Mouse (Mus musculus): ENCODE results near the gene Iqsec3. TPM values are rescaled to one million over a fixed set of nuclear protein-coding genes. Genes with fewer than 3 reads are reported as not detected.

Gene Iqsec3
- 0.39 and 0.51 TPM in 2 replicates for polyA plus RNA-seq (2014; fragmentation: Nextera tagmentation; extraction: Ambion mirVana)

GRCm38 (mm10) chr6:121473093-121473821 is at the start of gene Iqsec3:
Gene Iqsec3 (minus strand): TSS chr6:121473678.
- peak within 1 kb of the TSS; percentile 19; the same call in 1 of the 2 replicates for H3K9ac ChIP-seq (ENCODE audit: low read depth, low read length)
- no peak within 1 kb of the TSS for H3K27ac ChIP-seq (replicated peaks; ENCODE audit: low read depth, low read length)
- peaks cover 31% of the 10 kb centered on the region for H3K27me3 ChIP-seq (replicated peaks; ENCODE audit: control insufficient read depth, insufficient read depth, low read length)
- under 1% methylated on average over 38 of the region's 65 CpGs for WGBS
- DNase-seq (ENCODE audit: low spot score) (peak; percentile 94), ATAC-seq (ENCODE audit: low read depth) (peak; percentile 96)
- peak within 1 kb of the TSS; percentile 77 for H3K4me2 ChIP-seq (ENCODE audit: low read depth, low read length)
- H3K4me3 ChIP-seq (ENCODE audit: low read depth, low read length) = peak within 1 kb of the TSS; percentile 37
- H3K4me1 ChIP-seq (ENCODE audit: control insufficient read depth, insufficient read depth, low read length) = peaks cover 3% of the 10 kb centered on the region; the same call in 1 of the 2 replicates
- H3K36me3 ChIP-seq (ENCODE audit: control insufficient read depth, insufficient read depth, low read length) = no peaks in the 10 kb centered on the region
- no peaks in the 10 kb centered on the region for H3K9me3 ChIP-seq (ENCODE audit: control insufficient read depth, low read length)

GRCm38 (mm10) chr6:121522106-121522705 is 48.7 kb upstream of the Iqsec3 start:
- Histone ChIP-seq H3K27me3 (replicated peaks; ENCODE audit: control insufficient read depth, insufficient read depth, low read length) (no peaks in the 10 kb centered on the region), H3K9ac (ENCODE audit: low read depth, low read length) (no peak overlapping the region), H3K4me2 (ENCODE audit: low read depth, low read length) (no peak overlapping the region), H3K9me3 (ENCODE audit: control insufficient read depth, low read length) (no peaks in the 10 kb centered on the region), H3K36me3 (ENCODE audit: control insufficient read depth, insufficient read depth, low read length) (no peaks in the 10 kb centered on the region), H3K4me1 (ENCODE audit: control insufficient read depth, insufficient read depth, low read length) (no peaks in the 10 kb centered on the region), H3K4me3 (ENCODE audit: low read depth, low read length) (no peak overlapping the region), H3K27ac (replicated peaks; ENCODE audit: low read depth, low read length) (no peak overlapping the region)
- 75% methylated on average over 5 of the region's 5 CpGs for WGBS
- DNase-seq (ENCODE audit: low spot score) (no peak), ATAC-seq (ENCODE audit: low read depth) (no peak)

GRCm38 (mm10) chr6:121521030-121521429 is 47.6 kb upstream of the Iqsec3 start:
- Histone ChIP-seq H3K27me3 (replicated peaks; ENCODE audit: control insufficient read depth, insufficient read depth, low read length) (no peaks in the 10 kb centered on the region), H3K27ac (replicated peaks; ENCODE audit: low read depth, low read length) (no peak overlapping the region), H3K9me3 (ENCODE audit: control insufficient read depth, low read length) (no peaks in the 10 kb centered on the region), H3K4me2 (ENCODE audit: low read depth, low read length) (no peak overlapping the region), H3K9ac (ENCODE audit: low read depth, low read length) (no peak overlapping the region), H3K36me3 (ENCODE audit: control insufficient read depth, insufficient read depth, low read length) (no peaks in the 10 kb centered on the region), H3K4me3 (ENCODE audit: low read depth, low read length) (no peak overlapping the region), H3K4me1 (ENCODE audit: control insufficient read depth, insufficient read depth, low read length) (no peaks in the 10 kb centered on the region)
- WGBS = 67% methylated on average over 3 of the region's 3 CpGs
- DNase-seq (ENCODE audit: low spot score) (no peak), ATAC-seq (ENCODE audit: low read depth) (no peak)

- no peaks in the 10 kb centered on the region for H3K4me1 ChIP-seq (ENCODE audit: control insufficient read depth, insufficient read depth, low read length)
- H3K9me3 ChIP-seq (ENCODE audit: control insufficient read depth, low read length) = no peaks in the 10 kb centered on the region
- no peaks in the 10 kb centered on the region for H3K36me3 ChIP-seq (ENCODE audit: control insufficient read depth, insufficient read depth, low read length)
- ATAC-seq (ENCODE audit: low read depth) = no peak
- no peak overlapping the region for H3K4me3 ChIP-seq (ENCODE audit: low read depth, low read length)
- H3K27me3 ChIP-seq (replicated peaks; ENCODE audit: control insufficient read depth, insufficient read depth, low read length) = no peaks in the 10 kb centered on the region
- no peak overlapping the region for H3K4me2 ChIP-seq (ENCODE audit: low read depth, low read length)
- WGBS = 68% methylated on average over 2 of the region's 2 CpGs
- H3K9ac ChIP-seq (ENCODE audit: low read depth, low read length) = no peak overlapping the region
- DNase-seq (ENCODE audit: low spot score) = no peak
- H3K27ac ChIP-seq (replicated peaks; ENCODE audit: low read depth, low read length) = no peak overlapping the region
These were observed 46.4 kb upstream of the Iqsec3 start for GRCm38 (mm10) chr6:121519896-121520295.

- H3K27ac ChIP-seq (replicated peaks; ENCODE audit: low read depth, low read length) = no peak overlapping the region
- 72% methylated on average over 5 of the region's 5 CpGs for WGBS
- no peaks in the 10 kb centered on the region for H3K9me3 ChIP-seq (ENCODE audit: control insufficient read depth, low read length)
- ATAC-seq (ENCODE audit: low read depth) (no peak), DNase-seq (ENCODE audit: low spot score) (no peak)
- no peaks in the 10 kb centered on the region for H3K36me3 ChIP-seq (ENCODE audit: control insufficient read depth, insufficient read depth, low read length)
- no peak overlapping the region for H3K9ac ChIP-seq (ENCODE audit: low read depth, low read length)
- H3K4me3 ChIP-seq (ENCODE audit: low read depth, low read length) = no peak overlapping the region
- no peaks in the 10 kb centered on the region for H3K4me1 ChIP-seq (ENCODE audit: control insufficient read depth, insufficient read depth, low read length)
- H3K27me3 ChIP-seq (replicated peaks; ENCODE audit: control insufficient read depth, insufficient read depth, low read length) = no peaks in the 10 kb centered on the region
- H3K4me2 ChIP-seq (ENCODE audit: low read depth, low read length) = no peak overlapping the region
These were observed 45.9 kb upstream of the Iqsec3 start for GRCm38 (mm10) chr6:121519266-121519810.

- no peak for DNase-seq (ENCODE audit: low spot score)
- 82% methylated on average over 6 of the region's 6 CpGs for WGBS
- Histone ChIP-seq H3K4me3 (ENCODE audit: low read depth, low read length) (no peak overlapping the region), H3K4me1 (ENCODE audit: control insufficient read depth, insufficient read depth, low read length) (no peaks in the 10 kb centered on the region), H3K9me3 (ENCODE audit: control insufficient read depth, low read length) (no peaks in the 10 kb centered on the region), H3K36me3 (ENCODE audit: control insufficient read depth, insufficient read depth, low read length) (no peaks in the 10 kb centered on the region), H3K27me3 (replicated peaks; ENCODE audit: control insufficient read depth, insufficient read depth, low read length) (no peaks in the 10 kb centered on the region), H3K9ac (ENCODE audit: low read depth, low read length) (no peak overlapping the region), H3K4me2 (ENCODE audit: low read depth, low read length) (no peak overlapping the region), H3K27ac (replicated peaks; ENCODE audit: low read depth, low read length) (no peak overlapping the region)
- no peak for ATAC-seq (ENCODE audit: low read depth)
These were observed 44.2 kb upstream of the Iqsec3 start for GRCm38 (mm10) chr6:121517726-121518125.

GRCm38 (mm10) chr6:121510381-121510780 is 36.9 kb upstream of the Iqsec3 start:
- H3K36me3 ChIP-seq (ENCODE audit: control insufficient read depth, insufficient read depth, low read length) = no peaks in the 10 kb centered on the region
- no peaks in the 10 kb centered on the region for H3K9me3 ChIP-seq (ENCODE audit: control insufficient read depth, low read length)
- no peak overlapping the region for H3K9ac ChIP-seq (ENCODE audit: low read depth, low read length)
- no peak overlapping the region for H3K4me2 ChIP-seq (ENCODE audit: low read depth, low read length)
- no peak overlapping the region for H3K27ac ChIP-seq (replicated peaks; ENCODE audit: low read depth, low read length)
- H3K27me3 ChIP-seq (replicated peaks; ENCODE audit: control insufficient read depth, insufficient read depth, low read length) = no peaks in the 10 kb centered on the region
- no peak overlapping the region for H3K4me3 ChIP-seq (ENCODE audit: low read depth, low read length)
- H3K4me1 ChIP-seq (ENCODE audit: control insufficient read depth, insufficient read depth, low read length) = no peaks in the 10 kb centered on the region
- WGBS = 82% methylated on average over 3 of the region's 3 CpGs
- ATAC-seq (ENCODE audit: low read depth) = no peak
- no peak for DNase-seq (ENCODE audit: low spot score)

GRCm38 (mm10) chr6:121509871-121510270 is 36.4 kb upstream of the Iqsec3 start:
- Histone ChIP-seq H3K27ac (replicated peaks; ENCODE audit: low read depth, low read length) (no peak overlapping the region), H3K4me3 (ENCODE audit: low read depth, low read length) (no peak overlapping the region), H3K9ac (ENCODE audit: low read depth, low read length) (no peak overlapping the region), H3K36me3 (ENCODE audit: control insufficient read depth, insufficient read depth, low read length) (no peaks in the 10 kb centered on the region), H3K27me3 (replicated peaks; ENCODE audit: control insufficient read depth, insufficient read depth, low read length) (no peaks in the 10 kb centered on the region), H3K4me1 (ENCODE audit: control insufficient read depth, insufficient read depth, low read length) (no peaks in the 10 kb centered on the region), H3K9me3 (ENCODE audit: control insufficient read depth, low read length) (no peaks in the 10 kb centered on the region), H3K4me2 (ENCODE audit: low read depth, low read length) (no peak overlapping the region)
- DNase-seq (ENCODE audit: low spot score) = no peak
- WGBS = 71% methylated on average over 7 of the region's 7 CpGs
- ATAC-seq (ENCODE audit: low read depth) = no peak

Data from embryonic facial prominence, embryonic 14.5 days (tissue).